Mouse (Mus musculus) thymus, adult 2 months (tissue): ENCODE data around the gene Mrm3. TPM values are rescaled to one million over a fixed set of nuclear protein-coding genes. Genes with fewer than 3 reads are reported as not detected.

Source experiments
- DNase-seq: peaks from one replicate; pipeline ENCODE4 v3.0.0; 2021
- H3K27ac ChIP-seq: fragments of 200-500 bp; 2 replicates; pipeline ENCODE4 v1.5.1; 2012; ENCODE audit warnings: low read length, control low read depth; ENCODE audit not compliant: control insufficient read depth, insufficient read depth
- H3K27me3 ChIP-seq: fragments of 200-500 bp; 2 replicates; pipeline ENCODE4 v1.6.1; 2012; ENCODE audit warnings: mild to moderate bottlenecking, low read length, moderate library complexity, mixed read lengths; ENCODE audit not compliant: control insufficient read depth, insufficient read depth
- H3K36me3 ChIP-seq: fragments of 200-500 bp; 2 replicates; pipeline ENCODE4 v1.6.1; 2012; ENCODE audit warnings: mild to moderate bottlenecking, low read length, moderate library complexity; ENCODE audit not compliant: control insufficient read depth, insufficient read depth
- H3K4me1 ChIP-seq: fragments of 200-500 bp; replicated peaks from 2 replicates; pipeline ENCODE4 v1.6.1; 2012; ENCODE audit warnings: low read length; ENCODE audit not compliant: control insufficient read depth, insufficient read depth
- H3K4me3 ChIP-seq: fragments of 200-500 bp; 2 replicates; pipeline ENCODE4 v1.5.1; 2012; ENCODE audit warnings: mild to moderate bottlenecking, low read length, control low read depth, moderate library complexity; ENCODE audit not compliant: control insufficient read depth, insufficient read depth
- CTCF ChIP-seq: fragments of 200-500 bp; IDR thresholded peaks from 2 replicates; pipeline ENCODE4 v1.5.1; 2012; ENCODE audit warnings: mild to moderate bottlenecking, control low read depth, low read length, moderate library complexity, borderline replicate concordance; ENCODE audit not compliant: control insufficient read depth, poor library complexity, insufficient read depth; ENCODE audit errors: extremely low read depth
- POLR2A ChIP-seq: fragments of 200-500 bp; IDR thresholded peaks from 2 replicates; pipeline ENCODE4 v1.6.1; 2012; ENCODE audit warnings: mild to moderate bottlenecking, low read length, control low read depth, moderate library complexity; ENCODE audit not compliant: control insufficient read depth, poor library complexity, insufficient read depth; ENCODE audit errors: extremely low read depth
- WGBS: fragments of 180-500 bp; shearing (Covaris S2); methylation state at CpG from one replicate; pipeline ENCODE4 v1.1.7; 2018; 5-methylcytosine and 5-hydroxymethylcytosine counted together
- polyA plus RNA-seq: library from polyadenylated mRNA; depleted of rRNA; stranded (reverse); fragments of >200 nt; gene quantifications from 2 replicates; pipeline ENCODE4 v1.2.3, GENCODE M21; 2012

The Mrm3 gene
- polyA plus RNA-seq, 1 experiment: 7.6 TPM

GRCm38 (mm10) chr11:76224631-76225030 lies 18.9 kb upstream of the Mrm3 start:
- H3K4me3 ChIP-seq: no peak overlapping the region
- TF ChIP-seq POLR2A (no peak), CTCF (no peak)
- H3K4me1 ChIP-seq: no peaks in the 10 kb centered on the region
- 96% methylated on average over 5 of the region's 5 CpGs for WGBS
- H3K27ac ChIP-seq: no peak overlapping the region
- DNase-seq: no peak
- no peaks in the 10 kb centered on the region for H3K27me3 ChIP-seq
- H3K36me3 ChIP-seq: no peaks in the 10 kb centered on the region

- Histone ChIP-seq H3K27me3 (no peaks in the 10 kb centered on the region), H3K36me3 (no peaks in the 10 kb centered on the region), H3K4me3 (no peak overlapping the region), H3K4me1 (no peaks in the 10 kb centered on the region), H3K27ac (no peak overlapping the region)
- no peak for DNase-seq
- no peak for TF ChIP-seq CTCF
- TF ChIP-seq POLR2A: no peak
Observed at GRCm38 (mm10) chr11:76225051-76225450, 18.5 kb upstream of the Mrm3 start.

- TF ChIP-seq CTCF (no peak), POLR2A (no peak)
- no peaks in the 10 kb centered on the region for H3K27me3 ChIP-seq
- over 99% methylated on average over 3 of the region's 3 CpGs for WGBS
- H3K36me3 ChIP-seq: peaks cover 9% of the 10 kb centered on the region; the same call in 1 of the 2 replicates
- H3K27ac ChIP-seq: no peak overlapping the region
- H3K4me3 ChIP-seq: no peak overlapping the region
- H3K4me1 ChIP-seq: no peaks in the 10 kb centered on the region
- DNase-seq: no peak
Observed at GRCm38 (mm10) chr11:76236136-76236535, 7.4 kb upstream of the Mrm3 start.

GRCm38 (mm10) chr11:76239750-76240149 lies 3.8 kb upstream of the Mrm3 start:
- no peak for DNase-seq
- WGBS: 97% methylated on average over 2 of the region's 2 CpGs
- TF ChIP-seq CTCF (no peak), POLR2A (no peak)
- H3K36me3 ChIP-seq: 0 out of 2 replicates have a peak, but pooled peaks cover 3% of the 10 kb centered on the region
- H3K4me1 ChIP-seq: peaks cover 6% of the 10 kb centered on the region
- H3K27ac ChIP-seq: no peak overlapping the region
- no peak overlapping the region for H3K4me3 ChIP-seq
- no peaks in the 10 kb centered on the region for H3K27me3 ChIP-seq

GRCm38 (mm10) chr11:76243811-76244546 lies 464 bp downstream of the Mrm3 start:
- WGBS: 9% methylated on average over 34 of the region's 34 CpGs
- no peak overlapping the region for H3K27ac ChIP-seq

GRCm38 (mm10) chr11:76246439-76246838 lies 2.9 kb downstream of the Mrm3 start:
- Histone ChIP-seq H3K27ac (no peak overlapping the region), H3K4me3 (no peak overlapping the region), H3K4me1 (peaks cover 6% of the 10 kb centered on the region), H3K27me3 (no peaks in the 10 kb centered on the region), H3K36me3 (no peaks in the 10 kb centered on the region)
- no peak for DNase-seq
- no peak for TF ChIP-seq CTCF
- no peak for TF ChIP-seq POLR2A

More at GRCm38 (mm10) chr11:76243811-76244546, 464 bp downstream of the Mrm3 start:
- Histone ChIP-seq H3K36me3 (no peaks in the 10 kb centered on the region), H3K4me1 (peaks cover 6% of the 10 kb centered on the region), H3K4me3 (peak overlapping the region; percentile 78), H3K27me3 (no peaks in the 10 kb centered on the region)
- no peak for DNase-seq
- TF ChIP-seq CTCF: no peak
- 0 out of 2 replicates have a peak, but pooled peaks have one; percentile 2 for TF ChIP-seq POLR2A

GRCm38 (mm10) chr11:76247239-76247638 lies 3.7 kb downstream of the Mrm3 start:
- WGBS: 96% methylated on average over 2 of the region's 2 CpGs
- TF ChIP-seq POLR2A (no peak), CTCF (no peak)
- no peak overlapping the region for H3K27ac ChIP-seq
- H3K4me3 ChIP-seq: no peak overlapping the region
- DNase-seq: no peak
- peaks cover 6% of the 10 kb centered on the region for H3K4me1 ChIP-seq
- H3K36me3 ChIP-seq: no peaks in the 10 kb centered on the region
- H3K27me3 ChIP-seq: no peaks in the 10 kb centered on the region
